Mouse (Mus musculus): Measurements from ENCODE around the gene Elp1.

Gene Elp1

DNA sequence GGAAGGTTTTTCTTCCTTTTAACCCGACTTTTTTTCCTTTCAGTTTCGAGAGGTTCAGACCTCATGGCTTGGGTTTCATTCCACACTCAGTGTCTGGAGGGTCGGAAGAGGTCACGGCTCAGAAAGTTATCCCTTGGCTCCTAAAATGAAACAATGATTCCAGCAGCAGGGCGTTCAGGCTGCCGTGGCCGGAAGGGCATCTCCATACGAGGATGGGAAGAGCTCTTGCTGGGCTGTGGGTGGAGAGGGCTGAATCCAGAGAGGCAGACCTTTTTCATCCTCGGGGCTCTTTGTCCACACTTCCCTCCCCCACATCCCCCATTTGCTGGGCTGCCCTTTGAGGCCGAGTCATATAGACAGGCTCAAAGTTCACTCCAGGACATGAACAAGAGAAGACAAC is 99.9 kb downstream of the Elp1 start:
- DNase-seq (ENCODE audit: low read depth) = no peak

Data from fibroblast of lung, adult 2 months (primary cell).